Mouse (Mus musculus): Measurements from ENCODE around the gene Gmppa.

- TF ChIP-seq CTCF (IDR thresholded peaks at IDR 0.05; ENCODE audit: low read depth) (no peak), EP300 (IDR thresholded peaks at IDR 0.05; ENCODE audit: low read depth) (no peak)
Measured at GRCm38 (mm10) chr1:75400493-75401115, 35.1 kb upstream of the Gmppa start.

All from liver, embryonic 14.5 days (tissue).